Mouse (Mus musculus) hindbrain, embryonic 13.5 days (tissue): Measurements from ENCODE around the gene Rtbdn. TPM values are rescaled to one million over a fixed set of nuclear protein-coding genes. Genes with fewer than 3 reads are reported as not detected.

Experiments used
- ATAC-seq: fragments of 200-750 bp; cut with Nextera tagmentation; 2 replicates; pipeline ENCODE4 v1.8.0; 2017; ENCODE audit warnings: moderate TSS enrichment; ENCODE audit not compliant: low FRiP score
- H3K27ac ChIP-seq: fragments of 300-500 bp; sonication (generic); 2 replicates; pipeline ENCODE4 v1.5.1; 2015; ENCODE audit warnings: inconsistent platforms, mild to moderate bottlenecking, moderate library complexity
- H3K27me3 ChIP-seq: fragments of 300-500 bp; sonication (generic); 2 replicates; pipeline ENCODE4 v1.6.1; 2015; ENCODE audit warnings: mild to moderate bottlenecking, inconsistent platforms
- H3K36me3 ChIP-seq: fragments of 300-500 bp; sonication (generic); 2 replicates; pipeline ENCODE4 v1.6.1; 2015; ENCODE audit warnings: mild to moderate bottlenecking, inconsistent platforms
- H3K4me1 ChIP-seq: fragments of 300-500 bp; sonication (generic); replicated peaks from 2 replicates; pipeline ENCODE4 v1.6.1; 2015; ENCODE audit warnings: inconsistent platforms
- H3K4me2 ChIP-seq: fragments of 300-500 bp; sonication (generic); 2 replicates; pipeline ENCODE4 v1.6.1; 2015; ENCODE audit warnings: inconsistent platforms, mild to moderate bottlenecking, moderate library complexity
- H3K4me3 ChIP-seq: fragments of 300-500 bp; sonication (generic); 2 replicates; pipeline ENCODE4 v1.5.1; 2015; ENCODE audit warnings: mild to moderate bottlenecking, inconsistent platforms
- H3K9ac ChIP-seq: fragments of 300-500 bp; sonication (generic); 2 replicates; pipeline ENCODE4 v1.6.1; 2015; ENCODE audit warnings: mild to moderate bottlenecking, inconsistent platforms
- H3K9me3 ChIP-seq: fragments of 300-500 bp; sonication (generic); 2 replicates; pipeline ENCODE4 v1.6.1; 2016; ENCODE audit warnings: inconsistent platforms
- WGBS: fragments of 180-500 bp; shearing (Covaris S2); methylation state at CpG from one replicate; pipeline ENCODE4 v1.1.7; 2015; 5-methylcytosine and 5-hydroxymethylcytosine counted together
- polyA plus RNA-seq: library from polyadenylated mRNA; unstranded; fragments of >200 nt; fragmentation: Nextera tagmentation; extraction: Ambion mirVana; gene quantifications from 2 replicates; pipeline ENCODE4 v1.2.1, GENCODE M21; 2015

Gene Rtbdn
- polyA plus RNA-seq, 1 experiment from 2014 or later, result 2.4 TPM

GRCm38 (mm10) chr8:84978248-84978940, 31.6 kb downstream of the Rtbdn start, which contains the start of gene Junb:
Gene Junb (minus strand): TSS chr8:84978718.
- ATAC-seq, result peak; percentile 41
- Histone ChIP-seq H3K4me3 (peak within 1 kb of the TSS; percentile 52), H3K27me3 (peaks cover 41% of the 10 kb centered on the region), H3K36me3 (peaks cover 13% of the 10 kb centered on the region), H3K27ac (peak within 1 kb of the TSS; percentile 77), H3K9ac (peak within 1 kb of the TSS; percentile 74), H3K9me3 (no peaks in the 10 kb centered on the region), H3K4me2 (peak within 1 kb of the TSS; percentile 91), H3K4me1 (peaks cover 79% of the 10 kb centered on the region)
- under 1% methylated on average over 63 of the region's 63 CpGs for WGBS

- peak overlapping the region; percentile 91 for H3K4me2 ChIP-seq
- no peaks in the 10 kb centered on the region for H3K9me3 ChIP-seq
- 0 out of 2 replicates have a peak overlapping the region, but pooled peaks have one; percentile 2 for H3K27ac ChIP-seq
- peaks cover 5% of the 10 kb centered on the region; the same call in 1 of the 2 replicates for H3K36me3 ChIP-seq
- peak; percentile 18 for ATAC-seq
- WGBS, result 4% methylated on average over 37 of the region's 42 CpGs
- H3K4me3 ChIP-seq, result peak overlapping the region; percentile 32
- H3K9ac ChIP-seq, result peak overlapping the region; percentile 53
- H3K4me1 ChIP-seq, result peaks cover 77% of the 10 kb centered on the region
- H3K27me3 ChIP-seq, result peaks cover 55% of the 10 kb centered on the region
Observed at GRCm38 (mm10) chr8:84979599-84980421, 33.0 kb downstream of the Rtbdn start.

GRCm38 (mm10) chr8:84980622-84981358, 34.0 kb downstream of the Rtbdn start:
- no peak for ATAC-seq
- WGBS, result 32% methylated on average over 11 of the region's 11 CpGs
- peaks cover 77% of the 10 kb centered on the region for H3K4me1 ChIP-seq
- peak overlapping the region; percentile 30; the same call in 1 of the 2 replicates for H3K4me2 ChIP-seq
- no peak overlapping the region for H3K4me3 ChIP-seq
- no peaks in the 10 kb centered on the region for H3K36me3 ChIP-seq
- no peaks in the 10 kb centered on the region for H3K9me3 ChIP-seq
- H3K9ac ChIP-seq, result peak overlapping the region; percentile 46; the same call in 1 of the 2 replicates
- peak overlapping the region; percentile 64 for H3K27ac ChIP-seq
- H3K27me3 ChIP-seq, result peaks cover 60% of the 10 kb centered on the region

GRCm38 (mm10) chr8:84981644-84982498, 35.1 kb downstream of the Rtbdn start:
- ATAC-seq, result no peak
- peaks cover 74% of the 10 kb centered on the region for H3K4me1 ChIP-seq
- H3K36me3 ChIP-seq, result no peaks in the 10 kb centered on the region
- H3K9ac ChIP-seq, result no peak overlapping the region
- no peak overlapping the region; the same call in 1 of the 2 replicates for H3K27ac ChIP-seq
- H3K9me3 ChIP-seq, result no peaks in the 10 kb centered on the region
- no peak overlapping the region for H3K4me2 ChIP-seq
- no peak overlapping the region for H3K4me3 ChIP-seq
- WGBS, result 87% methylated on average over 15 of the region's 15 CpGs
- peaks cover 67% of the 10 kb centered on the region for H3K27me3 ChIP-seq

- WGBS, result 67% methylated on average over 3 of the region's 3 CpGs
- no peak overlapping the region for H3K27ac ChIP-seq
- ATAC-seq, result no peak
- no peak overlapping the region for H3K9ac ChIP-seq
- no peaks in the 10 kb centered on the region for H3K9me3 ChIP-seq
- no peak overlapping the region for H3K4me2 ChIP-seq
- no peak overlapping the region for H3K4me3 ChIP-seq
- H3K36me3 ChIP-seq, result no peaks in the 10 kb centered on the region
- H3K27me3 ChIP-seq, result peaks cover 67% of the 10 kb centered on the region
- peaks cover 68% of the 10 kb centered on the region for H3K4me1 ChIP-seq
Observed at GRCm38 (mm10) chr8:84982499-84983011, 35.8 kb downstream of the Rtbdn start.

GRCm38 (mm10) chr8:84984294-84985048, 37.7 kb downstream of the Rtbdn start:
- peak overlapping the region; percentile 62 for H3K27ac ChIP-seq
- no peaks in the 10 kb centered on the region for H3K9me3 ChIP-seq
- H3K4me2 ChIP-seq, result peak overlapping the region; percentile 100
- peak overlapping the region; percentile 77 for H3K9ac ChIP-seq
- no peak overlapping the region for H3K4me3 ChIP-seq
- ATAC-seq, result no peak
- H3K36me3 ChIP-seq, result no peaks in the 10 kb centered on the region
- peaks cover 77% of the 10 kb centered on the region for H3K27me3 ChIP-seq
- H3K4me1 ChIP-seq, result peaks cover 53% of the 10 kb centered on the region
- 12% methylated on average over 16 of the region's 16 CpGs for whole genome bisulfite sequencing

GRCm38 (mm10) chr8:84985049-84985683, 38.4 kb downstream of the Rtbdn start:
- Histone ChIP-seq H3K4me3 (peak overlapping the region; percentile 48), H3K9me3 (no peaks in the 10 kb centered on the region), H3K27me3 (peaks cover 76% of the 10 kb centered on the region), H3K4me2 (peak overlapping the region; percentile 100), H3K9ac (peak overlapping the region; percentile 77), H3K27ac (peak overlapping the region; percentile 79), H3K36me3 (no peaks in the 10 kb centered on the region), H3K4me1 (peaks cover 51% of the 10 kb centered on the region)
- ATAC-seq, result no peak
- under 1% methylated on average over 23 of the region's 23 CpGs for WGBS

- ATAC-seq, result peak; percentile 34
- 1% methylated on average over 52 of the region's 53 CpGs for WGBS
- Histone ChIP-seq H3K9ac (peak overlapping the region; percentile 77), H3K4me1 (peaks cover 46% of the 10 kb centered on the region), H3K4me3 (peak overlapping the region; percentile 48), H3K9me3 (no peaks in the 10 kb centered on the region), H3K36me3 (no peaks in the 10 kb centered on the region), H3K4me2 (peak overlapping the region; percentile 100), H3K27me3 (peaks cover 69% of the 10 kb centered on the region), H3K27ac (peak overlapping the region; percentile 79)
Observed at GRCm38 (mm10) chr8:84985684-84986378, 39.0 kb downstream of the Rtbdn start.

GRCm38 (mm10) chr8:84986379-84986945, 39.7 kb downstream of the Rtbdn start:
- WGBS, result 38% methylated on average over 8 of the region's 8 CpGs
- Histone ChIP-seq H3K4me1 (peaks cover 46% of the 10 kb centered on the region), H3K4me2 (peak overlapping the region; percentile 100), H3K27ac (peak overlapping the region; percentile 79), H3K4me3 (peak overlapping the region; percentile 48), H3K9me3 (no peaks in the 10 kb centered on the region), H3K27me3 (peaks cover 64% of the 10 kb centered on the region), H3K36me3 (no peaks in the 10 kb centered on the region), H3K9ac (peak overlapping the region; percentile 77; the same call in 1 of the 2 replicates)
- ATAC-seq, result no peak
